Mouse (Mus musculus): ENCODE measurements around the gene Gm10295. TPM values are rescaled to one million over a fixed set of nuclear protein-coding genes. Genes with fewer than 3 reads are reported as not detected.

Gene Gm10295
- polyA plus RNA-seq, 1 experiment from 2014 or later = not detected

- ATAC-seq (replicated peaks; ENCODE audit: insufficient number of reproducible peaks, low FRiP score, low TSS enrichment, low read depth) = no peak
- no peak for DNase-seq (ENCODE audit: low spot score)
- H3K9me3 ChIP-seq (replicated peaks; ENCODE audit: control insufficient read depth, low read length) = no peaks in the 10 kb centered on the region
- WGBS = 70% methylated on average over 3 of the region's 3 CpGs
- no peaks in the 10 kb centered on the region for H3K4me1 ChIP-seq (ENCODE audit: control insufficient read depth, insufficient read depth, low read length)
- no peak overlapping the region for H3K4me2 ChIP-seq (ENCODE audit: low read depth, low read length)
- no peak overlapping the region for H3K4me3 ChIP-seq (ENCODE audit: low read depth, low read length)
- no peak overlapping the region for H3K9ac ChIP-seq (replicated peaks; ENCODE audit: low read length)
- H3K27me3 ChIP-seq (ENCODE audit: control insufficient read depth, insufficient read depth, low read length) = no peaks in the 10 kb centered on the region
- no peak overlapping the region for H3K27ac ChIP-seq (replicated peaks; ENCODE audit: low read depth, low read length)
- no peaks in the 10 kb centered on the region for H3K36me3 ChIP-seq (replicated peaks; ENCODE audit: control insufficient read depth, insufficient read depth, low read depth, low read length)
Observed at GRCm38 (mm10) chr7:71312375-71312774, 38.9 kb downstream of the Gm10295 start.

- no peaks in the 10 kb centered on the region for H3K36me3 ChIP-seq (replicated peaks; ENCODE audit: control insufficient read depth, insufficient read depth, low read depth, low read length)
- DNase-seq (ENCODE audit: low spot score) (peak; percentile 7), ATAC-seq (replicated peaks; ENCODE audit: insufficient number of reproducible peaks, low FRiP score, low TSS enrichment, low read depth) (no peak)
- H3K9me3 ChIP-seq (replicated peaks; ENCODE audit: control insufficient read depth, low read length) = no peaks in the 10 kb centered on the region
- no peaks in the 10 kb centered on the region for H3K4me1 ChIP-seq (ENCODE audit: control insufficient read depth, insufficient read depth, low read length)
- WGBS = 50% methylated on average over 11 of the region's 11 CpGs
- no peak overlapping the region for H3K4me2 ChIP-seq (ENCODE audit: low read depth, low read length)
- no peak overlapping the region for H3K27ac ChIP-seq (replicated peaks; ENCODE audit: low read depth, low read length)
- H3K4me3 ChIP-seq (ENCODE audit: low read depth, low read length) = no peak overlapping the region
- H3K9ac ChIP-seq (replicated peaks; ENCODE audit: low read length) = no peak overlapping the region
- H3K27me3 ChIP-seq (ENCODE audit: control insufficient read depth, insufficient read depth, low read length) = no peaks in the 10 kb centered on the region
Observed at GRCm38 (mm10) chr7:71311411-71311810, 39.9 kb downstream of the Gm10295 start.

- ATAC-seq (replicated peaks; ENCODE audit: insufficient number of reproducible peaks, low FRiP score, low TSS enrichment, low read depth) (no peak), DNase-seq (ENCODE audit: low spot score) (no peak)
- no peak overlapping the region for H3K4me2 ChIP-seq (ENCODE audit: low read depth, low read length)
- no peak overlapping the region for H3K4me3 ChIP-seq (ENCODE audit: low read depth, low read length)
- H3K36me3 ChIP-seq (replicated peaks; ENCODE audit: control insufficient read depth, insufficient read depth, low read depth, low read length) = no peaks in the 10 kb centered on the region
- WGBS = 73% methylated on average over 8 of the region's 8 CpGs
- no peak overlapping the region for H3K9ac ChIP-seq (replicated peaks; ENCODE audit: low read length)
- no peaks in the 10 kb centered on the region for H3K4me1 ChIP-seq (ENCODE audit: control insufficient read depth, insufficient read depth, low read length)
- H3K27ac ChIP-seq (replicated peaks; ENCODE audit: low read depth, low read length) = no peak overlapping the region
- H3K9me3 ChIP-seq (replicated peaks; ENCODE audit: control insufficient read depth, low read length) = no peaks in the 10 kb centered on the region
- no peaks in the 10 kb centered on the region for H3K27me3 ChIP-seq (ENCODE audit: control insufficient read depth, insufficient read depth, low read length)
Observed at GRCm38 (mm10) chr7:71308051-71308450, 43.2 kb downstream of the Gm10295 start.

GRCm38 (mm10) chr7:71302714-71303113, 48.6 kb downstream of the Gm10295 start:
- H3K27me3 ChIP-seq (ENCODE audit: control insufficient read depth, insufficient read depth, low read length) = no peaks in the 10 kb centered on the region
- H3K36me3 ChIP-seq (replicated peaks; ENCODE audit: control insufficient read depth, insufficient read depth, low read depth, low read length) = no peaks in the 10 kb centered on the region
- H3K4me1 ChIP-seq (ENCODE audit: control insufficient read depth, insufficient read depth, low read length) = no peaks in the 10 kb centered on the region
- H3K9ac ChIP-seq (replicated peaks; ENCODE audit: low read length) = no peak overlapping the region
- 80% methylated on average over 4 of the region's 4 CpGs for WGBS
- H3K27ac ChIP-seq (replicated peaks; ENCODE audit: low read depth, low read length) = no peak overlapping the region
- H3K4me2 ChIP-seq (ENCODE audit: low read depth, low read length) = no peak overlapping the region
- no peaks in the 10 kb centered on the region for H3K9me3 ChIP-seq (replicated peaks; ENCODE audit: control insufficient read depth, low read length)
- no peak overlapping the region for H3K4me3 ChIP-seq (ENCODE audit: low read depth, low read length)
- ATAC-seq (replicated peaks; ENCODE audit: insufficient number of reproducible peaks, low FRiP score, low TSS enrichment, low read depth) (no peak), DNase-seq (ENCODE audit: low spot score) (no peak)

All from embryonic facial prominence, embryonic 11.5 days (tissue).